Mouse (Mus musculus) ES-Bruce4 (cell line): ENCODE results near the gene Nlk. TPM values are rescaled to one million over a fixed set of nuclear protein-coding genes. Genes with fewer than 3 reads are reported as not detected.
A peak's percentile ranks its signal among the peaks of the same experiment; 100 is the strongest.

Experiments
- H3K27ac ChIP-seq: 2 replicates; pipeline ENCODE4 v1.5.1; 2012; ENCODE audit warnings: low read length, inconsistent platforms; ENCODE audit not compliant: insufficient read depth
- H3K27me3 ChIP-seq: 2 replicates; pipeline ENCODE4 v1.6.1; 2012; ENCODE audit warnings: mild to moderate bottlenecking, low read length, inconsistent platforms; ENCODE audit not compliant: control insufficient read depth, poor library complexity, insufficient read depth, severe bottlenecking
- H3K36me3 ChIP-seq: 2 replicates; pipeline ENCODE4 v1.6.1; 2012; ENCODE audit warnings: inconsistent platforms, mild to moderate bottlenecking, low read length, moderate library complexity; ENCODE audit not compliant: control insufficient read depth, poor library complexity, insufficient read depth, severe bottlenecking
- H3K4me1 ChIP-seq: one replicate; pipeline ENCODE4 v1.8.1; 2011; ENCODE audit warnings: low read length; ENCODE audit not compliant: control insufficient read depth, insufficient read depth
- H3K4me3 ChIP-seq: 2 replicates; pipeline ENCODE4 v1.5.1; 2011; ENCODE audit warnings: low read depth, mild to moderate bottlenecking, low read length
- H3K9ac ChIP-seq: 2 replicates; pipeline ENCODE4 v1.6.1; 2012; ENCODE audit warnings: low read depth, mild to moderate bottlenecking, inconsistent platforms; ENCODE audit not compliant: poor library complexity, severe bottlenecking
- H3K9me3 ChIP-seq: replicated peaks from 2 replicates; pipeline ENCODE4 v1.6.1; 2012; ENCODE audit warnings: mild to moderate bottlenecking, low read length, inconsistent platforms; ENCODE audit not compliant: control insufficient read depth, poor library complexity, insufficient read depth, severe bottlenecking
- CTCF ChIP-seq: IDR thresholded peaks from one replicate; pipeline ENCODE4 v1.8.1; 2011; ENCODE audit warnings: low read depth, low read length
- EP300 ChIP-seq: IDR thresholded peaks from 2 replicates; pipeline ENCODE4 v1.6.1; 2011; ENCODE audit warnings: low read depth, low read length; ENCODE audit not compliant: insufficient read depth
- POLR2A ChIP-seq: IDR thresholded peaks from one replicate; pipeline ENCODE4 v1.8.1; 2011; ENCODE audit warnings: low read length; ENCODE audit not compliant: insufficient read depth
- polyA plus RNA-seq: library from polyadenylated mRNA; stranded (reverse); fragments of >200 nt; gene quantifications from 2 replicates; pipeline ENCODE4 v1.2.4, GENCODE M21; 2011; ENCODE audit warnings: low read depth; ENCODE audit not compliant: missing spikeins, insufficient read depth, insufficient read length

The Nlk gene
- polyA plus RNA-seq: 39.7 and 47.6 TPM in 2 replicates

DNA sequence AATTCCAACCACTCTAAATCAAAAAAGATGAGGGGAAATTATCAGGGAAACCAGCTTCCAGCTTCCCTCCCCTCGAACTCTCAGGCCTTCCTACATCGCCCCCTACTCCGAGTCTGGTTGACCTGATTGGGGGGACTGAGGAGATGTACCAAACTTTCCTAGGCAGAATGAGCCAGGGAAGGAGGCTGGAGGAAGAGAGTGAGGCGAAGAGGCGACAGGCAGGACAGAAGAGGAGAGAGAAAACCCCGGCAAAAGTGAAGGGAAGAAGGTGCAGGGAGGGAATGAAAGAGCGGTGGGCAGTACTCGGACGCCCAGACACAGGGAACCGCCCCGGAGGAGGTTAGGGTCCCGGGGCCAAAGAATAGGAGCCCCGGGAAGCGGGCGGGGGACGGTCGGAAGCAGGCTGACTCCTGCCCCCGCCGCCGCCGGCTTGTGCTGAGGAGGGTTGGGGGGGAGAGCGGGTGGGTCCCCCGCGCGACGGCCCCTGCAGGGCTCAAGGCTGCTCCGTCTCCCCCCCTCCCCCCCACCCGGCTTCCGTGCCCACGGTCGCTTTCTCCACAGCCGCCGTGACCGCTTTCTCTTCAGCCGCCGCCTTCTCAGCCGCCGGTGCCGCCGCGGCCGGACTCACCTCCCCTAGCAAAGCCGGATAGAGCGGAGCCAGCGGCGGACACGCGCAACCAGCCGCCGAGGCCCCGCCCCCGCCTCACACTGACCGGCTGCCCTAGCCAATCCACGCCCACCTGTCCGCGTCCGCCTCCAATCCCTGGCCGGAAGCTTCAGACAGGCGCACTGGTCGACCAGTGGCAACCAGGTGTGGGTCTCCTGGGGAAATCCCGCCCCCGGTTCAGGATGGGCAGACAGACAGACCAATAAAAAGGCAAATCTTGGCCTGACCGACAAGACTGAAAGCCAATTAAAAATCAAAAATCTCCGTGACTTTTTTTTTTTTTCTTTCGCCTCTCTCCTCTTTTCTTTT is at the start of gene Nlk:
TSS of gene Nlk (minus strand) at position 597 of the 976 bp plus-strand sequence.
- H3K4me3 ChIP-seq: peak within 1 kb of the TSS; percentile 97
- H3K36me3 ChIP-seq: no peaks in the 10 kb centered on the region; the same call in none of the 2 replicates
- peak within 1 kb of the TSS; percentile 97 for H3K9ac ChIP-seq
- H3K4me1 ChIP-seq: no peaks in the 10 kb centered on the region
- H3K9me3 ChIP-seq: no peaks in the 10 kb centered on the region
- 0 out of 2 replicates have a peak, but pooled peaks cover 3% of the 10 kb centered on the region for H3K27me3 ChIP-seq
- TF ChIP-seq EP300: no peak
- peak; percentile 33 for TF ChIP-seq POLR2A
- H3K27ac ChIP-seq: peak within 1 kb of the TSS; percentile 56; the same call in 1 of the 2 replicates

DNA sequence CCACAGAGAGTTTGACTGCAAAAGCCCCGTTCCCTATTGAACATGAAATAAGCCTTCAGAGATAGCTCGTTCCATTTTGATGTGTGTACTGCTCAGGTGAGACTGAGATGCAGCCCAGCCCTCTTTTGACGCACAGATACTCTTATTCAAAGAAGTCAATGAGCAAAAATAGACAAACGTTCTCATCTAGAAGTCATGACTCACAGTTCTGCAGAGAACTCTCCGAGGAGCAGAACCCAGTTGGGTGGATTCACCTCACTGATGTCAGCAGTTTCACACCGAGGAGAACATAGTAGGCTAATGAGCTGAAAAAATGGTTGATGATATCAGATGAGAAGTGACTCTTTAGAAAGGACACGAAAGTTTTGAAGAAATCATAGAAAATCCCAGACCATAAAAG is 49.1 kb upstream of the Nlk start:
- Histone ChIP-seq H3K27me3 (no peaks in the 10 kb centered on the region), H3K4me1 (no peaks in the 10 kb centered on the region), H3K9ac (no peak overlapping the region), H3K9me3 (no peaks in the 10 kb centered on the region), H3K27ac (no peak overlapping the region), H3K36me3 (peaks cover 3% of the 10 kb centered on the region), H3K4me3 (no peak overlapping the region)
- TF ChIP-seq EP300 (no peak), CTCF (no peak), POLR2A (no peak)

DNA sequence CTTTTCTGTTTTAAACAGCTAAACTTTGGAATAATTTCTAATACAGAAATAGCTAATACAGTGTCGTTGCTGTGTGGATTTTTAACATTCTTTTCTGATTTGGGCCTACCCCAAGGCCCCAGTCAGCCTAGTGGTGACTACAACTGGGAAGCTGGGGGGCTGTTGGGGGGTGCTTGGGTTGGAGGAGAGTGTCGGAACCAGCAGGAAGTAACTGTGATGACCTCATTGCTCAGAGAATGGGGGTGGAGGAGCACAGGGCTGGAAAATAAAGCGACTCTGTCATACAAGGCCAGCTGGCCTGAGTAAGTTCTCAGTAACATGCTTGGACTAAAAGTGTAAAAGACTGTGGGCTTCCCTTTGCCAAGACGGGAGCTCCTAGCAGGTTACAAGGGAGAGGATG is 48.3 kb upstream of the Nlk start:
- H3K9ac ChIP-seq: no peak overlapping the region
- H3K36me3 ChIP-seq: peaks cover 3% of the 10 kb centered on the region
- TF ChIP-seq CTCF: no peak
- no peak for TF ChIP-seq EP300
- no peak for TF ChIP-seq POLR2A
- H3K4me1 ChIP-seq: no peaks in the 10 kb centered on the region
- no peak overlapping the region for H3K4me3 ChIP-seq
- no peaks in the 10 kb centered on the region for H3K27me3 ChIP-seq
- no peak overlapping the region for H3K27ac ChIP-seq
- H3K9me3 ChIP-seq: no peaks in the 10 kb centered on the region

DNA sequence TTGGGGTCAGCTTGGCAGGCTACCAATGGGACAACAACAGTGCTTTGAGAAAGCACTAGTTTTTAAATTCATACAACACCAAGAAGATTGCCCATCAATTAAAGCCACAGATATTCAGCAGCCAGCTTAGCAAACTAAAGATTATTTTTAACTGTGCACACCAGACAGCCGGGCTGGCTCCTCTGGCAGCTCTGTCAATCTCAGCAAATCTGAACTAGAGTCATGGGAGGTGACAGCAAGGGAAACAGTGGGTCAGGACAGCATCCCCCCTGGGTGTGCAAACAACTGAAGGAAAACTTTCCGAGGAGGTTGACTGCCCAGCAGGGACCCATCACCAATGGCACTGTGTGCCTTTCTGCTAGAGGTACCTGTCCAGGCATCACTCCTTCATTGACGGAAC is 45.3 kb upstream of the Nlk start:
- no peak for TF ChIP-seq POLR2A
- TF ChIP-seq CTCF: no peak
- TF ChIP-seq EP300: no peak
- no peak overlapping the region for H3K27ac ChIP-seq
- no peaks in the 10 kb centered on the region for H3K4me1 ChIP-seq
- H3K27me3 ChIP-seq: no peaks in the 10 kb centered on the region; the same call in 1 of the 2 replicates
- H3K9ac ChIP-seq: no peak overlapping the region
- H3K36me3 ChIP-seq: no peaks in the 10 kb centered on the region
- no peaks in the 10 kb centered on the region for H3K9me3 ChIP-seq
- H3K4me3 ChIP-seq: no peak overlapping the region

DNA sequence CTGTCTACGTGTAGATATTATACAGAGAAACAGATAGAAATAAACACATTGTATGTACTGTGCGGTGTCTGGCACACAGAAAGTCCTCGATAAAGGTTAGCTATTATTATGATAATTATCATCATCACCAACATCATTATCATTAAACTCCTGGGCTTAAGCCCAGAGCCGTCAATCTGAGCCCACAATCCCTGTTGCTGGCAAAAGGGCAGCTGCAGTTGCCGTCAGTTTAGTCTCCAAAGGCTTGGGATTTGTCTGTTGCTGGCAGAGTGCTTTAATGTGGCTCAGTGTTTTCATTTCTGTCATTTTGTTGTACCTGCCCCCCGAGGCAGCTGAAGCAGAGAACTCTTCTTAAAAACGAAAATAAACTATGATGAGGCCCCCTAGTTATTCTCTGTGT is 44.8 kb upstream of the Nlk start:
- no peak overlapping the region for H3K9ac ChIP-seq
- no peak overlapping the region for H3K4me3 ChIP-seq
- H3K9me3 ChIP-seq: no peaks in the 10 kb centered on the region
- no peaks in the 10 kb centered on the region for H3K4me1 ChIP-seq
- no peak for TF ChIP-seq CTCF
- TF ChIP-seq POLR2A: no peak
- no peak for TF ChIP-seq EP300
- no peak overlapping the region for H3K27ac ChIP-seq
- H3K27me3 ChIP-seq: no peaks in the 10 kb centered on the region; the same call in 1 of the 2 replicates
- H3K36me3 ChIP-seq: no peaks in the 10 kb centered on the region

DNA sequence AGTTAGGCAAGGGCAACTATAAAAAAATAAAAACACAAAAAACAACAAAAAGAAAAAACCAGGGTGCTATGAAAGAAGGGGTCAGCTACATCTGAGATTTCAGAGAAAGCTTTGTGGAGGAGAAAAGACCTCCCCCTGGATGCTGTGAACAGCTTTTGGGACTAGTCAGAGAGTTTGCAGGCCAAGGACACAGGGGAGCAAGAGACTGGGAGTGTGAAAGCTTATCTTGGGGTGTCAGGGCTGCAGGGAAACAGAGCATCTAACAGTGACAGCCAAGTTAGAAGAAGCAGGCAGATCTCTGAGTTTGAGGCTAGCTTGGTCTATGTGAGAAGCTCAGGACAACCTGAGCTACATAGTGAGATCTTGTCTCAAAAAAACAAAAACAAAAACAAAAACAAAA is 42.2 kb upstream of the Nlk start:
- no peak overlapping the region for H3K27ac ChIP-seq
- H3K9me3 ChIP-seq: no peaks in the 10 kb centered on the region
- H3K36me3 ChIP-seq: no peaks in the 10 kb centered on the region
- TF ChIP-seq POLR2A (no peak), CTCF (no peak), EP300 (no peak)
- no peak overlapping the region for H3K4me3 ChIP-seq
- H3K4me1 ChIP-seq: no peaks in the 10 kb centered on the region
- no peaks in the 10 kb centered on the region; the same call in none of the 2 replicates for H3K27me3 ChIP-seq
- no peak overlapping the region for H3K9ac ChIP-seq
